Comparison of ENCODE assay signal across 23 mouse cellular contexts in genomic region chr2:13132841-13133240, GRCm38 (mm10).
"Had no signal": no experiment of that assay in that cellular context is flagged by ENCODE, and none has a peak within 500 bp of the region (broad histone marks: within the 10 kb centered on the region; RNA-seq: fewer than 3 reads in every experiment).

No protein-coding gene starts in this region.

- H3K4me1 ChIP-seq: limb, embryonic 15.5 days had no signal

- ATAC-seq: liver, postnatal 0 days; lung, postnatal 0 days; midbrain, embryonic 13.5 days; midbrain, embryonic 16.5 days had no signal

- DNase-seq: kidney, adult 18-20 months; kidney, adult 9 months; kidney, postnatal 14 days; kidney, postnatal 4 days; layer of hippocampus, postnatal 36 days; left cerebral cortex, postnatal 4 days; liver, postnatal 0 days; lung, embryonic 14.5 days; right cerebral cortex, adult 18-20 months; right cerebral cortex, postnatal 14 days; right cerebral cortex, postnatal 4 days had no signal

- H3K27ac ChIP-seq: layer of hippocampus, adult 2 months; left cerebral cortex, adult 2 months; limb, embryonic 12.5 days; limb, embryonic 15.5 days; liver, embryonic 14.5 days; macrophage; midbrain, embryonic 13.5 days; neural tube, embryonic 12.5 days; neural tube, embryonic 15.5 days had no signal

- H3K4me2 ChIP-seq: limb, embryonic 12.5 days; limb, embryonic 15.5 days; liver, embryonic 11.5 days; lung, embryonic 14.5 days; midbrain, embryonic 13.5 days; neural tube, embryonic 12.5 days; neural tube, embryonic 15.5 days had no signal

- H3K27me3 ChIP-seq: limb, embryonic 12.5 days; limb, embryonic 15.5 days; midbrain, embryonic 13.5 days; neural tube, embryonic 12.5 days; neural tube, embryonic 15.5 days had no signal

- H3K36me3 ChIP-seq: limb, embryonic 12.5 days; limb, embryonic 15.5 days; midbrain, embryonic 13.5 days; neural tube, embryonic 12.5 days; neural tube, embryonic 15.5 days had no signal

- H3K9ac ChIP-seq: limb, embryonic 12.5 days; limb, embryonic 15.5 days; liver, embryonic 14.5 days; liver, postnatal 0 days; lung, embryonic 14.5 days; midbrain, embryonic 13.5 days; neural tube, embryonic 12.5 days; neural tube, embryonic 15.5 days had no signal

- H3K4me3 ChIP-seq: layer of hippocampus, adult 2 months; left cerebral cortex, adult 2 months; limb, embryonic 12.5 days; limb, embryonic 15.5 days; midbrain, embryonic 13.5 days; neural tube, embryonic 12.5 days; neural tube, embryonic 15.5 days had no signal

- H3K9me3 ChIP-seq: limb, embryonic 12.5 days; limb, embryonic 15.5 days; midbrain, embryonic 13.5 days; neural tube, embryonic 12.5 days; neural tube, embryonic 15.5 days had no signal
